In the genomic region with DNA sequence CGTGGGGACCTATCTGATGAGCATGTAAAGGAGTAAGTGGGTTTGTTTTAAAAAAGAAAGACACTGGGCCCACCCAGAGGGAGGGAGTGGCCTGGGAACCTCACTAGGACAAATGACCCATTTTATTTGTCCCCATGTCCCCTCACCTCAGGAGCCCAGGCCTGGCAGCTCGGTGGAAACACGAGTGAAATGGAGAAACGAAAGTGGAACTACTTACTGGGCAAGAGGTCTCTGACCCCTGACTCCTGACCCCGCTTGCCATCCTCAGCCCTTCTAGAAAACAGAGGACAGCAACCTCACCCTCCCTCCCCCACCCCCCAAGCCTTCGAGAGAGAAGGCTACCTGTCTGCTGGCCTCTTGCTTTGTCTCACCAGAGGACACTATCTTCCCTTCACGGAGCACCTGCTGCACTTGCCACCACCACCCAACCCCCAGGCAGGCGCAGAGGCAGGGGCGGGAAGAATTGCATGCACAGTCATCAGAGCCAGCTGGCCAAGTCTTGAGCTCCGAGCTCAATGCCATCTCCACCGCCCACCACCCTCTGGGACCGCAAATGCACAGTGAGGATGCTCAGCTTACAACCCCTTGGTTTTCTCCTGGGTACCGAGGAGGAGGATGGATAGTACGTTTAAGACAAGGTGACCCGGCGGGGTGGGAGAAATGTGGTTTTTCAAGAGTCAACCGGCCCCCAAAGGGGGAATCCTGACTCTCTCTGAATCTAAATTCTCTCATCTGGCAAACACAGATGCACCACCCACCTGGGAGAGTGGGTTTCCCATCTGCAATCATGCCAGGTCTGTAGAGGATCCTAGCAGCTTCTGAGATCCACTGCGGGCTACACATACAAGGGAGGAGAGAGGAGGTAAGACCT, we compare ENCODE assay signal across 9 mouse cellular contexts. TPM values are rescaled to one million over a fixed set of nuclear protein-coding genes. Genes with fewer than 3 reads are reported as not detected.
DNase-seq lines count a peak whose midpoint lies in the region; ATAC-seq lines count a peak whose summit lies in the region.
"Had no signal": no experiment of that assay in that cellular context is flagged by ENCODE, and none has a peak within 500 bp of the region (broad histone marks: within the 10 kb centered on the region; RNA-seq: fewer than 3 reads in every experiment).

No protein-coding gene starts in this region.

- 0 out of 2 replicates have a peak overlapping the region, but pooled peaks have one; percentile 6 for H3K27ac ChIP-seq in liver, embryonic 15.5 days (replicated peaks)
- no peak overlapping the region for H3K27ac ChIP-seq in liver, embryonic 12.5 days
- 0 out of 2 replicates have a peak overlapping the region, but pooled peaks have one; percentile 5 for H3K27ac ChIP-seq in forebrain, embryonic 14.5 days (ENCODE audit: low read depth, low read length)
- H3K27ac ChIP-seq in hindbrain, embryonic 11.5 days (ENCODE audit: low read depth, low read length): no peak overlapping the region
- H3K27ac ChIP-seq: embryonic facial prominence, embryonic 15.5 days had no signal

- H3K9ac ChIP-seq in liver, embryonic 15.5 days: no peak overlapping the region
- H3K9ac ChIP-seq in liver, embryonic 12.5 days: no peak overlapping the region
- H3K9ac ChIP-seq in forebrain, embryonic 14.5 days (ENCODE audit: low read length): no peak overlapping the region
- no peak overlapping the region for H3K9ac ChIP-seq in hindbrain, embryonic 11.5 days (ENCODE audit: low read depth, low read length)
- H3K9ac ChIP-seq: embryonic facial prominence, embryonic 15.5 days had no signal

- H3K4me2 ChIP-seq in liver, embryonic 15.5 days: peak overlapping the region; percentile 23; the same call in 1 of the 2 replicates
- H3K4me2 ChIP-seq in liver, embryonic 12.5 days: no peak overlapping the region
- H3K4me2 ChIP-seq in forebrain, embryonic 14.5 days (ENCODE audit: low read length): no peak overlapping the region
- H3K4me2 ChIP-seq in hindbrain, embryonic 11.5 days (replicated peaks; ENCODE audit: low read depth, low read length): no peak overlapping the region
- H3K4me2 ChIP-seq: embryonic facial prominence, embryonic 15.5 days had no signal

- H3K9me3 ChIP-seq in liver, embryonic 15.5 days (replicated peaks): no peaks in the 10 kb centered on the region
- H3K9me3 ChIP-seq in liver, embryonic 12.5 days (replicated peaks): no peaks in the 10 kb centered on the region
- H3K9me3 ChIP-seq in forebrain, embryonic 14.5 days (replicated peaks; ENCODE audit: control insufficient read depth, low read length): no peaks in the 10 kb centered on the region
- no peaks in the 10 kb centered on the region for H3K9me3 ChIP-seq in hindbrain, embryonic 11.5 days (ENCODE audit: control insufficient read depth, low read length)
- H3K9me3 ChIP-seq: embryonic facial prominence, embryonic 15.5 days had no signal

- H3K4me3 ChIP-seq in liver, embryonic 15.5 days (replicated peaks): no peak overlapping the region
- no peak overlapping the region for H3K4me3 ChIP-seq in liver, embryonic 12.5 days
- no peak overlapping the region for H3K4me3 ChIP-seq in forebrain, embryonic 14.5 days (ENCODE audit: low read depth, low read length)
- H3K4me3 ChIP-seq in hindbrain, embryonic 11.5 days (ENCODE audit: low read depth, low read length): no peak overlapping the region
- H3K4me3 ChIP-seq: embryonic facial prominence, embryonic 15.5 days had no signal

- DNase-seq in forebrain, embryonic 14.5 days (ENCODE audit: low spot score): no peak
- DNase-seq in left cerebral cortex, adult 18-20 months (ENCODE audit: low spot score in 2 of 2): peak; percentile 86 to 92
- DNase-seq in telencephalon, adult 2 months (ENCODE audit: low read depth, low spot score): peak; percentile 85
- DNase-seq in embryo, embryonic 10 days (ENCODE audit: low spot score): no peak
- DNase-seq in lung, adult 18-20 months: no peak
- no peak for DNase-seq in hindbrain, embryonic 11.5 days (ENCODE audit: low spot score)

- peaks cover 81% of the 10 kb centered on the region for H3K4me1 ChIP-seq in liver, embryonic 15.5 days (replicated peaks)
- H3K4me1 ChIP-seq in liver, embryonic 12.5 days: peaks cover 65% of the 10 kb centered on the region
- peaks cover 36% of the 10 kb centered on the region for H3K4me1 ChIP-seq in forebrain, embryonic 14.5 days (ENCODE audit: control insufficient read depth, insufficient read depth, low read length)
- peaks cover 18% of the 10 kb centered on the region for H3K4me1 ChIP-seq in hindbrain, embryonic 11.5 days (replicated peaks; ENCODE audit: control insufficient read depth, insufficient read depth, low read length)

- H3K36me3 ChIP-seq in liver, embryonic 15.5 days (replicated peaks): no peaks in the 10 kb centered on the region
- H3K36me3 ChIP-seq in liver, embryonic 12.5 days: no peaks in the 10 kb centered on the region
- H3K36me3 ChIP-seq in forebrain, embryonic 14.5 days (ENCODE audit: control insufficient read depth, insufficient read depth, low read length): no peaks in the 10 kb centered on the region
- H3K36me3 ChIP-seq in hindbrain, embryonic 11.5 days (ENCODE audit: control insufficient read depth, insufficient read depth, low read length): no peaks in the 10 kb centered on the region
- H3K36me3 ChIP-seq: embryonic facial prominence, embryonic 15.5 days had no signal

- no peak for ATAC-seq in liver, embryonic 15.5 days (ENCODE audit: insufficient read depth)
- ATAC-seq in liver, embryonic 12.5 days: no peak
- ATAC-seq in forebrain, embryonic 14.5 days: no peak
- no peak for ATAC-seq in hindbrain, embryonic 11.5 days (ENCODE audit: low FRiP score)

- H3K27me3 ChIP-seq in liver, embryonic 15.5 days: no peaks in the 10 kb centered on the region
- no peaks in the 10 kb centered on the region for H3K27me3 ChIP-seq in liver, embryonic 12.5 days (replicated peaks)
- no peaks in the 10 kb centered on the region for H3K27me3 ChIP-seq in forebrain, embryonic 14.5 days (replicated peaks; ENCODE audit: control insufficient read depth, insufficient read depth, low read length)
- no peaks in the 10 kb centered on the region for H3K27me3 ChIP-seq in hindbrain, embryonic 11.5 days (ENCODE audit: control insufficient read depth, insufficient read depth, low read length)
- H3K27me3 ChIP-seq: embryonic facial prominence, embryonic 15.5 days had no signal

- 59% methylated on average over 18 of the region's 18 CpGs for WGBS in liver, embryonic 15.5 days (ENCODE audit: insufficient replicate concordance)
- 66% methylated on average over 18 of the region's 18 CpGs for WGBS in liver, embryonic 12.5 days (ENCODE audit: insufficient replicate concordance)
- 58% methylated on average over 18 of the region's 18 CpGs for WGBS in forebrain, embryonic 14.5 days
- 53% methylated on average over 18 of the region's 18 CpGs for WGBS in hindbrain, embryonic 11.5 days

RNA-seq across cellular contexts. Expression of a gene that starts 9.1 kb away (rescaled TPM):
- 4.0 and 5.2 TPM in 2 replicates for polyA plus RNA-seq in liver, embryonic 15.5 days (2015; fragmentation: Nextera tagmentation; extraction: Ambion mirVana)
- polyA plus RNA-seq in liver, embryonic 12.5 days (2016; fragmentation: Nextera tagmentation; extraction: Ambion mirVana): 3.7 and 4.3 TPM in 2 replicates
- 47.1 and 57.5 TPM in 2 replicates for polyA plus RNA-seq in forebrain, embryonic 14.5 days (2014; fragmentation: Nextera tagmentation; extraction: Ambion mirVana)
- 10 to 100 TPM; 56.0 to 63.6 TPM for total RNA-seq in left cerebral cortex, adult 18-20 months (2021)
- polyA plus RNA-seq in hindbrain, embryonic 11.5 days (2014; fragmentation: Nextera tagmentation; extraction: Ambion mirVana): 14.1 and 16.8 TPM in 2 replicates

RNA-seq across cellular contexts. Expression of a gene that starts 47.9 kb away (rescaled TPM):
- polyA plus RNA-seq in liver, embryonic 15.5 days (2015; fragmentation: Nextera tagmentation; extraction: Ambion mirVana): 7.6 and 8.4 TPM in 2 replicates
- 9.2 and 11.7 TPM in 2 replicates for polyA plus RNA-seq in liver, embryonic 12.5 days (2016; fragmentation: Nextera tagmentation; extraction: Ambion mirVana)
- polyA plus RNA-seq in forebrain, embryonic 14.5 days (2014; fragmentation: Nextera tagmentation; extraction: Ambion mirVana): 47.0 and 59.8 TPM in 2 replicates
- total RNA-seq in left cerebral cortex, adult 18-20 months (2021): 10 to 100 TPM; 33.1 to 34.5 TPM
- 35.7 and 42.9 TPM in 2 replicates for polyA plus RNA-seq in hindbrain, embryonic 11.5 days (2014; fragmentation: Nextera tagmentation; extraction: Ambion mirVana)

RNA-seq across cellular contexts. Expression of a gene that starts 48.0 kb away (rescaled TPM):
- polyA plus RNA-seq in liver, embryonic 15.5 days (2015; fragmentation: Nextera tagmentation; extraction: Ambion mirVana): 5.6 and 5.7 TPM in 2 replicates
- 11.5 and 12.3 TPM in 2 replicates for polyA plus RNA-seq in liver, embryonic 12.5 days (2016; fragmentation: Nextera tagmentation; extraction: Ambion mirVana)
- 12.3 and 14.2 TPM in 2 replicates for polyA plus RNA-seq in forebrain, embryonic 14.5 days (2014; fragmentation: Nextera tagmentation; extraction: Ambion mirVana)
- total RNA-seq in left cerebral cortex, adult 18-20 months (2021): 1 to 10 TPM; 5.1 to 5.7 TPM
- 10.8 and 11.3 TPM in 2 replicates for polyA plus RNA-seq in hindbrain, embryonic 11.5 days (2014; fragmentation: Nextera tagmentation; extraction: Ambion mirVana)

Comparison
In these comparisons a context has a peak if more than half of its experiments do, and no peak if none do; other contexts are left out.
1. H3K27ac ChIP-seq: peak in liver, embryonic 15.5 days (single experiment) and forebrain, embryonic 14.5 days (single experiment); none in liver, embryonic 12.5 days (single experiment) and hindbrain, embryonic 11.5 days (single experiment).
2. DNase-seq: peak in left cerebral cortex, adult 18-20 months (2 of 2) and telencephalon, adult 2 months (single experiment); none in forebrain, embryonic 14.5 days (single experiment), embryo, embryonic 10 days (single experiment), lung, adult 18-20 months (0 of 2) and hindbrain, embryonic 11.5 days (single experiment).